Mouse (Mus musculus) G1E (cell line): ENCODE measurements at regions not wholly inside any gene's neighbourhood (a gene's known extent, or its start where the extent isn't known, plus 50 kb on each side); places are given as distances from the start of the nearest gene placed in this dataset.

Source experiments
- ATAC-seq: 2 replicates; pipeline ENCODE4 v1.8.0; 2016; ENCODE audit warnings: mild to moderate bottlenecking; ENCODE audit not compliant: insufficient number of reproducible peaks, poor library complexity, low FRiP score, severe bottlenecking; ENCODE audit errors: extremely low read depth
- DNase-seq: peaks from one replicate; pipeline ENCODE4 v3.0.0; 2012; ENCODE audit warnings: low spot score
- H3K27me3 ChIP-seq: 2 replicates; pipeline ENCODE4 v1.6.1; 2012; ENCODE audit warnings: mild to moderate bottlenecking, low read length, inconsistent platforms; ENCODE audit not compliant: insufficient read depth
- H3K36me3 ChIP-seq: replicated peaks from 2 replicates; pipeline ENCODE3; 2012; ENCODE audit warnings: mild to moderate bottlenecking, inconsistent platforms
- H3K4me1 ChIP-seq: 2 replicates; pipeline ENCODE4 v1.6.1; 2012; ENCODE audit warnings: low read depth, low read length, inconsistent platforms, mixed read lengths; ENCODE audit not compliant: insufficient read depth
- H3K4me3 ChIP-seq: 2 replicates; pipeline ENCODE4 v1.5.1; 2012; ENCODE audit warnings: low read depth, mild to moderate bottlenecking, inconsistent platforms, low read length, moderate library complexity, mixed read lengths
- H3K9me3 ChIP-seq: replicated peaks from 2 replicates; pipeline ENCODE4 v1.6.1; 2012; ENCODE audit warnings: inconsistent platforms
- CTCF ChIP-seq: IDR thresholded peaks from 2 replicates; pipeline ENCODE4 v1.5.1; 2012; ENCODE audit warnings: low read depth, low read length, inconsistent platforms, mixed read lengths
- GATA1 ChIP-seq: IDR thresholded peaks from 2 replicates; pipeline ENCODE4 v1.6.1; 2012; ENCODE audit warnings: borderline replicate concordance, low read length, inconsistent platforms, mixed read lengths
- GATA2 ChIP-seq: IDR thresholded peaks from 2 replicates; pipeline ENCODE4 v1.6.1; 2012; ENCODE audit warnings: low read depth, low read length, inconsistent platforms, borderline replicate concordance
- POLR2AphosphoS5 ChIP-seq: IDR thresholded peaks from 2 replicates; pipeline ENCODE4 v1.6.1; 2012; ENCODE audit warnings: low read depth, low read length, inconsistent platforms; ENCODE audit not compliant: insufficient replicate concordance
- TAL1 ChIP-seq: conservative IDR thresholded peaks from 2 replicates; pipeline ENCODE4 v1.6.1; 2012; ENCODE audit warnings: low read depth, low read length, inconsistent platforms, mixed read lengths

DNA sequence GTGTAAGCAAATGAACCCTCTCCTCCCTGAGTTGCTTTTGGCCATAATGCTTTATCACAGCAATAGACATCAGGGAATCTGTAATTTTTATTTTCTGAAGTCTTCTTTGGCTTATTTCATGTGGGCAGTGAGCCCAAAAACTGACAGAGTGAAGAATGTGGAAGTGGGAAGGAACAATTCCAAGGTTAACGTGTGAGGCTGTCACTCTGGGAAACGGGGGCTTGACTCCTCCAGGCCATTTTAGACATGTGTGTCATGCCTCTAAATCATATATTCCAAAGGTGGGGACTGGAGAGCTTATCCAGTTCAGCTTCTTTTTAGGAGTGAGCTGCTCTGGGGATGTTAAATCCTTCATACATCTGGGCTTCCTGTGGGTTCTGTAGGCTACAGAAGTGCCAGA is 68.6 kb upstream of the Pdzrn3 start:
- Histone ChIP-seq H3K9me3 (peaks cover 34% of the 10 kb centered on the region), H3K4me3 (no peak overlapping the region), H3K27me3 (no peaks in the 10 kb centered on the region), H3K36me3 (no peaks in the 10 kb centered on the region), H3K4me1 (no peaks in the 10 kb centered on the region)
- DNase-seq (no peak), ATAC-seq (no peak)
- TF ChIP-seq GATA1: no peak
- TF ChIP-seq GATA2: no peak
- TF ChIP-seq TAL1: no peak
- no peak for TF ChIP-seq POLR2AphosphoS5
- no peak for TF ChIP-seq CTCF

DNA sequence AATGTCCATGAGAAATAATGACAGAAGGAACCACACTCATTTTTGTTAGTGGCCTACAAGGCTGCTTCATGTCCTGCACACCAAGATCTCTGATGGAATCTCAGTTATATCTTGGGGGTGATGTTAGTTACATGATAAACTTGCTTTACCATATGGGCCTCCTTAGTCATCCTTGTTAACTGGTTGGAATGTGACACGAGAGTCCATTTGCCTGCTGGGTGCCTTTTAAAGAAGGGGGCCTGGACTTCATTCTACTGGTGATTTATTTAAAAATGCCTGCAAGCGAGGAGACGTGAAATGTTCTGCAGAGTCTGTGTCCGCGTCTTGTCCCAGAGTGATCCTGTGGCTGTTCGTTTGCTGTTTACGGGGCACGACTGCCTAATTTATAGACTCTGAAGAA is 55.1 kb upstream of the Pdzrn3 start:
- DNase-seq (no peak), ATAC-seq (no peak)
- Histone ChIP-seq H3K4me1 (no peaks in the 10 kb centered on the region), H3K4me3 (no peak overlapping the region), H3K9me3 (peaks cover 32% of the 10 kb centered on the region), H3K36me3 (no peaks in the 10 kb centered on the region), H3K27me3 (no peaks in the 10 kb centered on the region)
- no peak for TF ChIP-seq GATA1
- TF ChIP-seq POLR2AphosphoS5: no peak
- no peak for TF ChIP-seq CTCF
- TF ChIP-seq TAL1: no peak
- TF ChIP-seq GATA2: no peak

DNA sequence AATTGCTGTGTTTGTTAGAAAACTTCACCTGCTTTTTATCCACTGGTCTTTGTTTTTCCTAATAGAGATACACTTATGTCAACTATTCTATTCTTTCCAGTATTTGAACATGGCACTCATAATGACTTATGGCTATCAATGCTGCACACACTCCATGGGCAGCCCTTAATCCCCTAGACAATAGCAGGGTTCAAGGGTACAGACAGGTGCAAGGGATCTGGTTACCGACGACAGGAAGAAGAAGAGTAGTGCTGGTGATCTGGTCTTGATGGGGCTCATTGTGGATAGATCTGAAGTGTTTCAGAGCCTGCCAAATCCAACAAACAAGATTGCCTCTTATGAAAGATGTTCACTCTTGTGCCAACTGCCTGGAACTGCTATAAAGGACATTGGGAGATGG is 51.9 kb upstream of the Pdzrn3 start:
- DNase-seq (no peak), ATAC-seq (no peak)
- H3K4me1 ChIP-seq: no peaks in the 10 kb centered on the region
- TF ChIP-seq CTCF: no peak
- no peak for TF ChIP-seq POLR2AphosphoS5
- TF ChIP-seq TAL1: no peak
- no peak for TF ChIP-seq GATA2
- H3K36me3 ChIP-seq: no peaks in the 10 kb centered on the region
- no peaks in the 10 kb centered on the region for H3K27me3 ChIP-seq
- no peak overlapping the region for H3K4me3 ChIP-seq
- H3K9me3 ChIP-seq: peaks cover 34% of the 10 kb centered on the region
